Mouse (Mus musculus): ENCODE results near the gene Cym.

GRCm38 (mm10) chr3:107205170-107205569 lies 16.4 kb downstream of the Cym start:
- TF ChIP-seq POLR2A (IDR thresholded peaks at IDR 0.05; ENCODE audit: borderline replicate concordance, insufficient read depth, low read length) (no peak), CTCF (IDR thresholded peaks at IDR 0.05; ENCODE audit: borderline replicate concordance, insufficient read depth, low read depth, low read length) (no peak)
